Mouse (Mus musculus) skeletal muscle tissue, adult 2 months (tissue): ENCODE data around the gene Dpy19l3.

Experiments used
- DNase-seq: peaks from one replicate; pipeline ENCODE4 v3.0.0-alpha.2; 2012; ENCODE audit warnings: low read depth, low spot score

The Dpy19l3 gene

GRCm38 (mm10) chr7:35754033-35754885 lies at the start of gene Dpy19l3:
Gene Dpy19l3, minus strand, starts transcription at chr7:35754454.
- DNase-seq, result peak; percentile 54

GRCm38 (mm10) chr7:35802906-35803595 lies 48.8 kb upstream of the Dpy19l3 start, which contains the start of gene Zfp507:
Gene Zfp507, minus strand, starts transcription at chr7:35803003.
- DNase-seq, result peak; percentile 83

GRCm38 (mm10) chr7:35802201-35802905 lies 48.1 kb upstream of the Dpy19l3 start:
- no peak for DNase-seq

GRCm38 (mm10) chr7:35796123-35796522 lies 41.9 kb upstream of the Dpy19l3 start:
- DNase-seq, result no peak

GRCm38 (mm10) chr7:35794145-35794664 lies 40.0 kb upstream of the Dpy19l3 start:
- no peak for DNase-seq

- no peak for DNase-seq
These were observed 38.0 kb upstream of the Dpy19l3 start for GRCm38 (mm10) chr7:35792150-35792848.

GRCm38 (mm10) chr7:35790926-35791325 lies 36.7 kb upstream of the Dpy19l3 start:
- DNase-seq, result no peak

- DNase-seq, result no peak
These were observed 35.9 kb upstream of the Dpy19l3 start for GRCm38 (mm10) chr7:35790201-35790600.

GRCm38 (mm10) chr7:35785579-35785978 lies 31.3 kb upstream of the Dpy19l3 start:
- DNase-seq, result no peak

GRCm38 (mm10) chr7:35782252-35782651 lies 28.0 kb upstream of the Dpy19l3 start:
- DNase-seq, result no peak

GRCm38 (mm10) chr7:35774127-35774526 lies 19.9 kb upstream of the Dpy19l3 start:
- DNase-seq, result no peak

GRCm38 (mm10) chr7:35772347-35772746 lies 18.1 kb upstream of the Dpy19l3 start:
- DNase-seq, result no peak

- no peak for DNase-seq
These were observed 16.9 kb upstream of the Dpy19l3 start for GRCm38 (mm10) chr7:35771106-35771505.

GRCm38 (mm10) chr7:35770122-35770521 lies 15.9 kb upstream of the Dpy19l3 start:
- DNase-seq, result no peak

- no peak for DNase-seq
These were observed 10.2 kb upstream of the Dpy19l3 start for GRCm38 (mm10) chr7:35764461-35764860.

GRCm38 (mm10) chr7:35761801-35762200 lies 7.5 kb upstream of the Dpy19l3 start:
- DNase-seq, result no peak

- no peak for DNase-seq
These were observed 5.3 kb upstream of the Dpy19l3 start for GRCm38 (mm10) chr7:35759602-35760001.

GRCm38 (mm10) chr7:35756510-35757440 lies 2.5 kb upstream of the Dpy19l3 start:
- DNase-seq, result no peak

- no peak for DNase-seq
These were observed 573 bp upstream of the Dpy19l3 start for GRCm38 (mm10) chr7:35754886-35755168.

GRCm38 (mm10) chr7:35753319-35754032 lies 778 bp downstream of the Dpy19l3 start:
- no peak for DNase-seq
